Mouse (Mus musculus): ENCODE data around the gene Gsto1.

DNA sequence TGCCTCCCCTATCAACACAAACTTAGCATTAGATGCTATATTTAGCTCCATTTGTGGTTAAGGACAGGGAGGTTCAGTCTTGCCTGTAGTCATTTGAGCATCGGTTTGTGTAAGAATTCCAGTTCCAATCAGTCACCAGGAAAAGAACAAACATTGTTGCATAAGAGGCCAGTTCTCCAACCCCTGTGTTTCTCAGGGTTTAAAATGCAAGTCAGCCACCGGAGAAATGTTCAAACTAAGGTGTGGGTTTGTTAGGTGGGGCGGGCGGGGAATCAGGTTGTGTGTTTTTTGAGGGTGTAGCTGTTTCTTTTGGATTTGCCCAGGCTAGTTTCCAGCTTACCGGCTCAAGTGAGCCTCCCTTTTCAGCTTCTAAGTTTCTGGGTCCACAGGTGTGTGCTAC lies 20.2 kb upstream of the Gsto1 start:
- TF ChIP-seq EP300 (IDR thresholded peaks at IDR 0.05; ENCODE audit: low read depth) (no peak), CTCF (IDR thresholded peaks at IDR 0.05; ENCODE audit: low read depth) (no peak)
